Mouse (Mus musculus) lung, adult 2 months (tissue): ENCODE results near the gene Klhdc8b.

Source experiments
- CTCF ChIP-seq: fragments of 200-500 bp; IDR thresholded peaks from 2 replicates; pipeline ENCODE4 v1.5.1; 2011; ENCODE audit warnings: mild to moderate bottlenecking, low read length, control low read depth; ENCODE audit not compliant: insufficient read depth
- POLR2A ChIP-seq: fragments of 200-500 bp; IDR thresholded peaks from 2 replicates; pipeline ENCODE4 v1.6.1; 2011; ENCODE audit warnings: low read depth, mild to moderate bottlenecking, control low read depth, low read length, borderline replicate concordance; ENCODE audit errors: extremely low read depth

DNA sequence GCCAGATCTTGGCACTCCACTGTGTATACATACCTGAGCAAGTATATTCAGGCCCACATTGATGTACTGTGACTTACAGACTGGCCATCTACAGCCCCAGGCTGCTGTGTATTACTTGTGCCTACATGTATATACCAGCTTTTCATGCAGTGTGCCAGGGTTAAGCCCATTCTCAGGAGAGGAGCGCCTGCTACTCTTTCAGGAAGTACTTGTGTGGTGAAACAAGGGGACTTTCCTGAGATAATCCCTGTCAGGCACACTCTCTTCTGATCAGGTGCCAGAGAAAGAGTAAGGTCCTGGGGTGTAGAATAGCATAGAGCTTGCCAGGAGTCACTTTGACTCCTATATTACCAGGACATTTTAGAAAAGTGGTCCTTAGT is 1.5 kb downstream of the Klhdc8b start:
- TF ChIP-seq CTCF: no peak
- TF ChIP-seq POLR2A: no peak
